Mouse (Mus musculus): ENCODE measurements at regions not wholly inside any gene's neighbourhood (a gene's known extent, or its start where the extent isn't known, plus 50 kb on each side); places are given as distances from the start of the nearest gene placed in this dataset.

- no peaks in the 10 kb centered on the region for H3K36me3 ChIP-seq
- H3K27ac ChIP-seq (replicated peaks) = no peak overlapping the region
- peaks cover 47% of the 10 kb centered on the region for H3K4me1 ChIP-seq (replicated peaks)
- no peak overlapping the region for H3K4me2 ChIP-seq
- no peak overlapping the region for H3K4me3 ChIP-seq
- WGBS = 35% methylated on average over 6 of the region's 6 CpGs
- H3K27me3 ChIP-seq = no peaks in the 10 kb centered on the region
- no peak overlapping the region for H3K9ac ChIP-seq
- no peaks in the 10 kb centered on the region for H3K9me3 ChIP-seq
- no peak for ATAC-seq (ENCODE audit: low read depth)
These were observed 423.4 kb downstream of the Sorl1 start for GRCm38 (mm10) chr9:41700683-41701082.

GRCm38 (mm10) chr9:41699031-41699430, 425.1 kb downstream of the Sorl1 start:
- Histone ChIP-seq H3K9me3 (no peaks in the 10 kb centered on the region), H3K36me3 (no peaks in the 10 kb centered on the region), H3K4me2 (no peak overlapping the region), H3K4me1 (replicated peaks) (peaks cover 50% of the 10 kb centered on the region), H3K27me3 (no peaks in the 10 kb centered on the region), H3K4me3 (no peak overlapping the region), H3K27ac (replicated peaks) (peak overlapping the region; percentile 75), H3K9ac (no peak overlapping the region)
- WGBS = 50% methylated on average over 4 of the region's 4 CpGs
- no peak for ATAC-seq (ENCODE audit: low read depth)

DNA sequence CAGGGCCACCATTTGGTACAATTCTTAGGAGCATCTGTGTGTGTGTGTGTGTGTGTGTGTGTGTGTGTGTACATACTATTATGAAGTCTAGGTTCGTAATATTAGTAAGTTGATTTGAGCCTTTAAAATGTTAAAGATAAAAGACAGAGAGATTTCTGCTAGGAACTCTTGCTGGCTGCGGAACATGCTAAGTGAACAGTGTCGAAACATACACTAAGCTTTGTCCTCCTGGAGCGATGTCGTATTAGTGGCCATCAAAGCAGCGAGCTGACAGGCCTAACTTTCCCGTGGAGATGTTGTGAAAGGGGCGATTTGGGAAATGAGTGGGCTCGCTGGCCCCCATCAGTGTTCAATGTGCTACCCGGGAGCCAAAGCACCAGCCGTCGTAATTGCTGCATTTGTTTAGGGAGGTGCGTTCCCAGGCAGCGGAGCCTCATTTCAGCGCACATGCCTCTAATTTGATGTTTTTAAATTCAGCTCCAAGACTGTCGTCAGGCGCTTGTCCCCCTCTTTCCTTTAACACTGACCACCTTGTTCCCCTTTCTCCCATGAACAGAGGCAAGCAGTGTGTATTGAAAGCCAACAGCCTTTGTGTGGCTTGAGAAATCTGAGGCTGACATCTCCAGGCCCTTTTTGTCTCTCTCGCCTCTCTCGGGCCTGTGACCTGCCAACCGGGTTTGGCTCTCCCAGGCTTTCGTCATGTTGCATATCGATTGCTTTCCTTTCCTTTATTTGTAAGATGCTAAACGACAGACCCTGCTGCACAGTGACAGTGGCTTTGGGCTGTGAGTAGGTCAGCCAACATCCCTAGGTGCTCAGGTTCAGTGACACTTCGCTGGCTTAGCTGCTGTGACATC, 426.3 kb downstream of the Sorl1 start:
- no peaks in the 10 kb centered on the region for H3K27me3 ChIP-seq
- peak; percentile 63 for ATAC-seq (ENCODE audit: low read depth)
- H3K4me2 ChIP-seq = 0 out of 2 replicates have a peak overlapping the region, but pooled peaks have one; percentile 24
- H3K4me1 ChIP-seq (replicated peaks) = peaks cover 50% of the 10 kb centered on the region
- H3K36me3 ChIP-seq = no peaks in the 10 kb centered on the region
- H3K9me3 ChIP-seq = no peaks in the 10 kb centered on the region
- WGBS = 21% methylated on average over 24 of the region's 24 CpGs
- no peak overlapping the region for H3K4me3 ChIP-seq
- peak overlapping the region; percentile 39; the same call in 1 of the 2 replicates for H3K9ac ChIP-seq
- H3K27ac ChIP-seq (replicated peaks) = peak overlapping the region; percentile 75

DNA sequence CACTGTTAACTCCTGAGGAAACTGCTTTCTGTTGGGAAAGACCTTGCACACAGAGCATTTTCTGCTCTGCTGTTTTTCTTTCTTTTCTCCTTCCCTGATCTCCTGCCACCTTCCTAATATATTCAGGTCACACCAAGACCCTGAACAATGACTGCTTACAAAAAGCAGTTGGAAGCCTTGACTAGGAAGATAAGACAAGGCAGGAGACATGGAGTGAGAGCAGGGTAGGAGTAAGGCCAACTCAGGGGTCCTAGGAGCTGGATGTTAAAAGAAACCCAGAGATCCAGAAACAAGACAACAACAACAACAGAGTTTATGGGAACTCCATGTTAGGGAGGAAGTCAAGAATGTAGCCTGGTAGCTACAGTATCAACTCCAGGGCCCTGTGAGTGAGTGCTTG, 426.9 kb downstream of the Sorl1 start:
- H3K27me3 ChIP-seq = no peaks in the 10 kb centered on the region
- H3K9ac ChIP-seq = no peak overlapping the region
- no peaks in the 10 kb centered on the region for H3K9me3 ChIP-seq
- H3K36me3 ChIP-seq = no peaks in the 10 kb centered on the region
- no peak overlapping the region for H3K4me3 ChIP-seq
- H3K4me1 ChIP-seq (replicated peaks) = peaks cover 50% of the 10 kb centered on the region
- H3K4me2 ChIP-seq = no peak overlapping the region
- ATAC-seq (ENCODE audit: low read depth) = no peak
- H3K27ac ChIP-seq (replicated peaks) = peak overlapping the region; percentile 75

DNA sequence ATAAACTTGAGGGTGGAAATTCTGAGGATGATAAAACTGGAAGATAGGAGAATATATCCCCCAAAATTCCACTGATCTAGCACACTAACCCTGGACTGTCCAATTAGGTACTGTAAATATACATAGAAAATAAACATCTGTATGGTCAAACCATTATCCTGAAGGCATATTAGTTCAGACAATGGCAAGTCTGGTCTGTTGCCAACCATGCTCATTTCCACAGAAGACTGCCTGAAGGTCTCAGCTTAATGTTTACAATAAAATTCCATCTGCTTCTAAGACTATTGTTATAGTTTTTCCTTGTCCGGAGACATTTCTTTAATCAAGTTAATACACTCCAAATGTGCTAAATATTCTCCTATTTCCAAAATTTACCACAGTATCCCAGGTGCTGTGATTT, 441.2 kb downstream of the Sorl1 start:
- no peak overlapping the region for H3K27ac ChIP-seq (replicated peaks)
- no peak overlapping the region for H3K9ac ChIP-seq
- H3K36me3 ChIP-seq = no peaks in the 10 kb centered on the region
- H3K27me3 ChIP-seq = no peaks in the 10 kb centered on the region
- no peak for ATAC-seq (ENCODE audit: low read depth)
- H3K4me3 ChIP-seq = no peak overlapping the region
- no peaks in the 10 kb centered on the region for H3K9me3 ChIP-seq
- no peaks in the 10 kb centered on the region for H3K4me1 ChIP-seq (replicated peaks)
- no peak overlapping the region for H3K4me2 ChIP-seq
- 75% methylated on average over 1 of the region's 1 CpGs for WGBS

- ATAC-seq (ENCODE audit: low read depth) = no peak
These were observed 448.4 kb downstream of the Sorl1 start for GRCm38 (mm10) chr9:41675656-41676055.

GRCm38 (mm10) chr9:41672958-41673357, 451.1 kb downstream of the Sorl1 start:
- Histone ChIP-seq H3K4me2 (no peak overlapping the region), H3K4me3 (no peak overlapping the region), H3K36me3 (no peaks in the 10 kb centered on the region), H3K27me3 (no peaks in the 10 kb centered on the region), H3K27ac (replicated peaks) (no peak overlapping the region), H3K4me1 (replicated peaks) (no peaks in the 10 kb centered on the region), H3K9me3 (no peaks in the 10 kb centered on the region), H3K9ac (no peak overlapping the region)
- no peak for ATAC-seq (ENCODE audit: low read depth)
- WGBS = 76% methylated on average over 2 of the region's 2 CpGs

More at GRCm38 (mm10) chr9:41675656-41676055, 448.4 kb downstream of the Sorl1 start:
- Histone ChIP-seq H3K9ac (no peak overlapping the region), H3K4me3 (no peak overlapping the region), H3K27me3 (no peaks in the 10 kb centered on the region), H3K36me3 (no peaks in the 10 kb centered on the region), H3K4me2 (no peak overlapping the region), H3K27ac (replicated peaks) (no peak overlapping the region), H3K9me3 (no peaks in the 10 kb centered on the region), H3K4me1 (replicated peaks) (no peaks in the 10 kb centered on the region)
- WGBS = 84% methylated on average over 2 of the region's 2 CpGs

DNA sequence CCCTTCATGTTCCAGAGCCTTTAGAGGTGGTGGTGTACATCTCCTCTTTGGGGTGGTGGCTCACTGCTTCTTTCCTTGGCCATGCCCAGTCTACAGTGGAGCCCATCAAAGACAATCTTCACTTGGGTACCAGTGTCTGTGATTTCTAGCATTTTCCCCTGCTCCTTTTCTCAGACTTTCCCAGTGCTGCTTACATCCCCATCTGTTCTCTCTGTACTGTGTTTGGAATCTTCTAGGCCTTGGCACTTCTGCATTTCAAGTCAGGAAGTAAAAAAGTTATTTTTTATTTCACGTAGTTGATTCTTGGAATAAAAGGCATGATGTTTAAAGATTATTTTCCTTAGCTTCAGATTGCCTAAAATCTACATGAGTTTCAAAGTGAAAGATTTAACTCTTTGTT, 455.4 kb downstream of the Sorl1 start:
- no peak for ATAC-seq (ENCODE audit: low read depth)
- Histone ChIP-seq H3K4me1 (replicated peaks) (no peaks in the 10 kb centered on the region), H3K4me3 (no peak overlapping the region), H3K27me3 (no peaks in the 10 kb centered on the region), H3K9me3 (no peaks in the 10 kb centered on the region), H3K36me3 (no peaks in the 10 kb centered on the region), H3K4me2 (no peak overlapping the region), H3K27ac (replicated peaks) (no peak overlapping the region), H3K9ac (no peak overlapping the region)
- 93% methylated on average over 1 of the region's 1 CpGs for WGBS

GRCm38 (mm10) chr9:41665000-41665685, 459.0 kb downstream of the Sorl1 start:
- Histone ChIP-seq H3K4me2 (no peak overlapping the region), H3K9me3 (no peaks in the 10 kb centered on the region), H3K36me3 (no peaks in the 10 kb centered on the region), H3K4me1 (replicated peaks) (no peaks in the 10 kb centered on the region), H3K27ac (replicated peaks) (0 out of 2 replicates have a peak overlapping the region, but pooled peaks have one; percentile 7), H3K4me3 (no peak overlapping the region), H3K27me3 (no peaks in the 10 kb centered on the region), H3K9ac (no peak overlapping the region)
- ATAC-seq (ENCODE audit: low read depth) = no peak; the same call in 1 of the 2 replicates
- whole genome bisulfite sequencing = 72% methylated on average over 10 of the region's 10 CpGs

GRCm38 (mm10) chr9:41660576-41660975, 463.5 kb downstream of the Sorl1 start:
- Histone ChIP-seq H3K9ac (no peak overlapping the region), H3K4me2 (no peak overlapping the region), H3K9me3 (no peaks in the 10 kb centered on the region), H3K27ac (replicated peaks) (no peak overlapping the region), H3K36me3 (no peaks in the 10 kb centered on the region), H3K27me3 (no peaks in the 10 kb centered on the region), H3K4me3 (no peak overlapping the region), H3K4me1 (replicated peaks) (no peaks in the 10 kb centered on the region)
- ATAC-seq (ENCODE audit: low read depth) = no peak
- 95% methylated on average over 5 of the region's 5 CpGs for WGBS

DNA sequence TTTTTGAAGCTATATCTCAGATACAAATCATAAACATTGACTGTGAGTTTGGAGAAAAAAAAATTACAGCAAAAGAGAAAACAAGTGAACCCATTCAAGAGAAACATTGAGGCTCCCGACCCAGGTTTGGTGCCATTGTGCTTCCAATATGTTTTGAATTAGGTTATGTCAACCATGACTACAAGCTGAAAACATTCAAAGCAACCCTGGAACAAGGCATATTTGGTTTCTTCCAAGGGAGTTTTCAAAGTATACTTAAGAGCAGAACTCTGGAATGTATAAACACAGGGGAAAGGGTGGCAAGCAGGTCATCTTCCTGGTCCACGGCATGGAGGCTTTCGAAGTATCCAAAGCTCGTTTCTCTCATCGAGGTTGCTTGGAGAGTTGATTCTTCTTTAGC, 464.1 kb downstream of the Sorl1 start:
- Histone ChIP-seq H3K9ac (no peak overlapping the region), H3K4me3 (no peak overlapping the region), H3K9me3 (no peaks in the 10 kb centered on the region), H3K4me2 (no peak overlapping the region), H3K27ac (replicated peaks) (no peak overlapping the region), H3K4me1 (replicated peaks) (no peaks in the 10 kb centered on the region), H3K36me3 (no peaks in the 10 kb centered on the region), H3K27me3 (no peaks in the 10 kb centered on the region)
- 82% methylated on average over 5 of the region's 5 CpGs for WGBS
- no peak for ATAC-seq (ENCODE audit: low read depth)

GRCm38 (mm10) chr9:41631564-41632205, 470.2 kb upstream of the Ubash3b start:
- no peak overlapping the region for H3K4me3 ChIP-seq
- H3K4me1 ChIP-seq (replicated peaks) = no peaks in the 10 kb centered on the region
- H3K36me3 ChIP-seq = no peaks in the 10 kb centered on the region
- no peak overlapping the region for H3K27ac ChIP-seq (replicated peaks)
- H3K27me3 ChIP-seq = no peaks in the 10 kb centered on the region
- no peak overlapping the region for H3K4me2 ChIP-seq
- ATAC-seq (ENCODE audit: low read depth) = no peak
- 40% methylated on average over 2 of the region's 2 CpGs for WGBS
- no peaks in the 10 kb centered on the region for H3K9me3 ChIP-seq
- no peak overlapping the region for H3K9ac ChIP-seq

All from neural tube, embryonic 13.5 days (tissue).